Mouse (Mus musculus): ENCODE measurements around the gene Drd3.

The Drd3 gene

DNA sequence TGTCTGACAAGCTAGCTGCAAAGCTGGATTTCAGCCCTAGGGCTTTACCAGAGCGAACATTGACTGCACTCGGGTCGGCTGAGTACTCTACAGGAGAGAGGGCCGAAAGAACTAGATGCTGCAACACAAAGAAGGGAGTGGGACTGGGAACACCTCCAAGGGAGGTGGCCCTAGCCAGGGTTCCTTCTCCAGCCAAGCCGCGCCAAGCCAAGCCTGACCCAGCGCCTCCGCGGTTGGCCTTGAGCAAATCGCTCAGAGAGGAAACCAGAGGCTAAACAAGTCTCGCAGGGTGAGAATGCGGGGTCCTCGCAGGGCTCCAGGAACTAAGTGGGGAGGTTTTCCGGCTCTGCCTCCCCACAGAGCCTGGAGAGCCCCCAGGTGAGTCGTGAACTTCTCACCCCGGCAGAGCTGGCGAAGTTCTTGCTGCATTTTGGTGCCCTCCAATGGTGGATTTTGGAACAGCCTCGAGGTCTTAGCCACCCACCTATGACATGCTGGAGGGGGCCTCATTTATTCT, 48.0 kb downstream of the Drd3 start:
- peak; percentile 61 to 64 for DNase-seq (ENCODE audit: low spot score in 2 of 2)

GRCm38 (mm10) chr16:43802466-43802865, 48.6 kb downstream of the Drd3 start:
- DNase-seq (ENCODE audit: low spot score in 2 of 2) = no peak

DNA sequence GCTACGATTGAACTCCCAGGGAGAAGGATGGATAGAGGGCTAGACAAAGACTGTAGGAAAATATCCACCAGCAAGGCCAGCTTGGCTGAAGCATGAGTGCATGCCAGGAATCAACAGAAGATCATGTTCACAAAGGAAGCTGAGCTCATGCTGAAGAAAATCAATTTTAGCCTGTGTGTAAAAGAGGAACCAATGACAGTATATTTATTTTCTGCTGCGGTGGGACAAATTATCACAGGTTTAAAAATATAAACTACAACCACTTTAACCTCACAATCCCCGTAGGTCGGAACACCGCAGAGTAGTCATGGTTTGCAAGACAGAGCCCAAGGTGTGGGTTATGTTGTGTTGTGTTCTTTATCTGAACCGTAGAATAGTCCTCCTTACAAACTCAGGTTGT, 50.5 kb downstream of the Drd3 start:
- DNase-seq (ENCODE audit: low spot score in 2 of 2) = no peak

DNA sequence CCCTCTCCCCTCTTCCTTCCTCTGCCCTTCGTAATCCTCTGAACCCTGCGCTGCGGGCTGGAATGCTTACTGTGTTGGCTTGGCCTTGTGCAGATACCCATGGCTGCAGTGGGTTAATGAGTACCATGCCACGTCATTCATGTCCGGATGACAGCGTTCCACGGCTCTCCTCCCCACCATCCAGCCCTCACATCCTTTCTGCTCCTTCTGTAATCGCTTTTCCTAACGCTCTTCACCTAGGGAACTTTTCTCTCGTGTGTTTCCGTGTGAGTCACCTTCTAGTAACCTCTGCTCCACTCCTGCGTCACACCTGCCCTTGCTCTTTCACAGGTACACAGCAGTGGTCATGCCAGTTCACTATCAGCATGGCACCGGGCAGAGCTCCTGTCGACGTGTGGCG, 53.2 kb downstream of the Drd3 start:
- no peak for DNase-seq (ENCODE audit: low spot score in 2 of 2)

DNA sequence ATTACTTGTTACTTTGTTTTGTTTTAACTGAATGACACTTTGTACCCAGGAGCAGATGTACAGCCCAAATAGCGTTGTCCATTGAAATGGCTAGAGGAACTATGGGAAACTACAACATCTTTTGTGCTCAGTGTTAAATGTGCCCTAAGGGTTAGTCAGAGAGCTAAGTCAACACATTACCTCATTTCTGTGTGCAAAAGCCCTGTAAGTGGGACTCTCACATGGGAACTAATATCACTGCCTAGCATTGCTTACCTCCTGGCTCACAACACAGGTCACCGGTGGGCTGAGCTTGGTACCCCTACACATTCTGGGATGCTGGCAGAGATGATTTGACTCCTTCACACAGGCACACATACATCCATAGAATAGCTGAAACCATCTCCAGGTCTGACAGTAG, 55.6 kb downstream of the Drd3 start:
- no peak for DNase-seq (ENCODE audit: low spot score in 2 of 2)

DNA sequence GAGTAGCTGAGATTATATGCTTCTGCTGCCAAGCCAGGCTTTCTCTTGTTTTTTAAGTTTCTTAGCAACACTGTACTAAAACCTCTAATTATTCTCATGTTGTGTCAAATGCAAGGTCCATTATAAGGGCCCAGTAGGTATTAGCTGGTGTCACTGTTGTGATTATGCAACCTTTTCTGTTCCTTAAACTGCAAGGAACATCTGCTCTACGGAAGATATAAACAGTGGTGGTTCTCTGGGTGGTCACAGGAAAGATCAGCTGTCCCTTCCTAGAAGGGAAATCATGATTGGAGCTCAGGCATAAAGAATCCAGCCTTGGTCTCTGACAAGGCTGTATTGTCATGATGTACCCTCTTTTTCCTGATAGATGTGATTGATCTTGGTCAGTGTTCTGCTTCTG, 57.6 kb downstream of the Drd3 start:
- no peak for DNase-seq (ENCODE audit: low spot score in 2 of 2)

GRCm38 (mm10) chr16:43814644-43815043, 60.8 kb downstream of the Drd3 start:
- no peak for DNase-seq (ENCODE audit: low spot score in 2 of 2)

- DNase-seq (ENCODE audit: low spot score in 2 of 2) = no peak
Measured at GRCm38 (mm10) chr16:43816321-43816720, 62.5 kb downstream of the Drd3 start.

- DNase-seq (ENCODE audit: low spot score in 2 of 2) = no peak
Measured at GRCm38 (mm10) chr16:43818404-43818803, 64.6 kb downstream of the Drd3 start.

GRCm38 (mm10) chr16:43827492-43827891, 73.7 kb downstream of the Drd3 start:
- no peak for DNase-seq (ENCODE audit: low spot score in 2 of 2)

DNA sequence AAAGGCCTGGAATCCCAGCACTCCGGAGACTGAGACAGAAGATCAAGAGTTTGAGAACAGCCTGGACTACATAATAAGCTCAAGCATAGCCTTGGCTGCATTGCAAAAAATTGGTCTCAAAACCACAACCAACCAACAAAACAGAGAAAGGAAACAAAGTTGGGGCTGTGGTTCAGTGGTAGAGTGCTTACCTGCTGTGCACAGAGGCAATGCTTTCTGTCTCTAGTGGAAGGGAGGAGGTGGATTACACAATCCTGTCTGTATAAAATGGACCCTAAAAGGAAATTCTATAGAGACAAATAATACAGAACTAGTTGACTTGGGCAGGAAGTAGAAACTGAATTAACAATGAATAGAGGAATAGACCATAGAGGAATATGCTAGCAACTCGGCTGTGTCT, 78.1 kb downstream of the Drd3 start:
- no peak for DNase-seq (ENCODE audit: low spot score in 2 of 2)

- DNase-seq (ENCODE audit: low spot score in 2 of 2) = no peak
Measured at GRCm38 (mm10) chr16:43841236-43841635, 87.4 kb downstream of the Drd3 start.

DNA sequence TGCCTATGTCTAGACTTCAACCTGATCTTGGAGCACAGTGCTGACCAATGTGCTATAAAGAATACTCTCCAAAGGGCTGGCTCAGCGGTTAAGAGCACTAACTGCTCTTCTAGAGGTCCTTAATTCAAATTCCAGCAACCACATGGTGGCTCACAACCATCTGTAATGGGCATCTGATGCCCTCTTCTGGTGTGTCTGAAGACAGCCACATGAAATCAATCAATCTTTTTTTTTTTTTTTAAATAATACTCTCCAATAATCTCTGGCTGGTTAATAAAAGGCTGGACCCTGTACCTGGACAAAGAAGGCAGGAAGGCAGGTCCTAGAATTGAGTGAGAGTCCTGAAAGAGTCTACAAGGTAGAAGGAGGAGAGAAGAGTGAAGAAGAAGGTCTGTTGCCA, 96.0 kb downstream of the Drd3 start:
- DNase-seq (ENCODE audit: low spot score in 2 of 2) = no peak

DNA sequence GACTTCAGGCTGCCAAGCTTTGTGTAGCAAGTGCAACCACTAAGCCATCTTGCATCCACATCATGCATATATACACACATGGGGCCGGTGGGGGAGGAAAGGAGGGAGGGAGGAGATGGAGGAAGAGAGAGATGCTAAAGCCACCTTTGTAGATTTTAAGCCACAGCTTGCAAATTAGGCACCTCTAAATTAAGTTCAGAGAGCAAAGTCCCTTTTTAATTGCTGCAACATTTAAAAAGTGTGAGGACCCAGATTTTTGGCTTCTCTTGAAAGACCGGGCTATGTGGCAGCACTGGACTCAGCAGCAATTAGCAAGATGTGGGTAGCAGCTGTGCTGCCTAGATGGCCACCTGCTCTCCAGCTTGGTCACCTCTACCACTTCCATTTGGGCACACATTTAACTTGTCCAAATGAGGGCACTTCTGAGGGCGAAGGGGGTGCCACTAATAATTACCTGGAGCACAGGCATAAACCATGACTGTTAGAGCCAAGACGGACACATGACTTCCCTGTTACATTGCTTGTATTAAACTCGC, 105.2 kb downstream of the Drd3 start:
- no peak for DNase-seq (ENCODE audit: low spot score in 2 of 2)

DNA sequence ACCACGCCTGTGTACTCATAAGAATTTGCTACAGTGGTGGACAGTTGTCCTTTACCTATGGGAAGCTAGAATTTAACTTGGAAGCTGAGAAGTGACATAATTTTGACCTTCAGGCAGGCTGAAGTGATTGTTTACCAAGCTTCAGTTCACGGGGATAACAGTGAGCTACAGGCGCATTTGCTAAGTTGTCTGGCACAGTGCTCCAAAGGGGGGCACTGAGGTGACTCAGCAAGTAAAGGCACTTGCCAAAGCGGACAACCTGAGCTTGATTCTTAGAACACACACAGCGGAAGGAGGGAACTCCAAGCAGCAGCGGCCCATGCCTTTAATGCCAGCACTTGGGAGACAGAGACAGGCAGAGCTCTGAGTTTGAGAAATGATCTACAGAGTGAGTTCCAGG, 106.8 kb downstream of the Drd3 start:
- no peak for DNase-seq (ENCODE audit: low spot score in 2 of 2)

- no peak for DNase-seq (ENCODE audit: low spot score in 2 of 2)
Measured at GRCm38 (mm10) chr16:43869805-43870204, 116.0 kb downstream of the Drd3 start.

- DNase-seq (ENCODE audit: low spot score in 2 of 2) = no peak
Measured at GRCm38 (mm10) chr16:43871419-43871818, 117.6 kb downstream of the Drd3 start.

Data from frontal cortex, postnatal 36 days (tissue).